Mouse (Mus musculus): ENCODE data around the gene Uchl3. TPM values are rescaled to one million over a fixed set of nuclear protein-coding genes. Genes with fewer than 3 reads are reported as not detected.

The Uchl3 gene
- polyA plus RNA-seq, 1 experiment from 2014 or later, result 119 TPM

DNA sequence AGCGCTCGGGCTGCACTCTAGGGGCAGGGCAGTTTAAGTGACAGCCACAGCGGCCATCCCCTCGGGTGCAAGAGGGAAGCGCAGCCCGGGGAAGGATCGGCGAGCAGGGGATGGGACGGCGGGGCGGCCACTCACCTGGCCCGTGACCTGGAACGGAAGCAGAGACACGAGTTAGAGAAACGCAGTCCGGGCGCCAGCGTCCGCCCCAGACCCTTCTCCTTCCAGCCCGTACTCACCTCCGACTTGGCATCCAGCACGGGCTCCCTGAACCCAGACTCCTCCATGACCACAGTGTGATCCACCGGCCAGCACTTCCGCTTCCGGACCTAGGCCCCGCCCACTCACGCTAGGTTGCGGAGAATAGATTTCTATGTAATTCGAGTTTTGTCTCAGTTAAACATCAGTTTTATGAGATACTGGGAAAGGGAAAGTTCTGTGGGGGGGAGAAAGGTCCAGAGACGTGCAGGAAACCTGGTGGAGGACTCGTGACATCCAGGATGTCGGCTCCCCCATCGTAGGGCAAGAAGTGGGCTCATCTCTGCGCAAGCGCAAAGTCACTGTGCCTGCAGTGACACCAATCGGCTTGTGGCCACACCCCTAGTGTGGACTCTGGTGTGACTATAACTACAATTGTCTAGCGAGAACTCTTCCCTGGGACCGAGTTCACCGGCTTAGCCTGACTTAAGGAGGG is 13.5 kb upstream of the Uchl3 start, which contains the start of gene Commd6:
Gene Commd6, minus strand, starts transcription at position 534 of the 691 bp plus-strand sequence.
- WGBS (ENCODE audit: insufficient replicate concordance), result under 1% methylated on average over 39 of the region's 39 CpGs
- Histone ChIP-seq H3K4me2 (peak within 1 kb of the TSS; percentile 81), H3K27ac (peak within 1 kb of the TSS; percentile 67), H3K27me3 (replicated peaks) (no peaks in the 10 kb centered on the region), H3K9ac (peak within 1 kb of the TSS; percentile 78), H3K4me1 (peaks cover 12% of the 10 kb centered on the region), H3K36me3 (peaks cover 5% of the 10 kb centered on the region; the same call in 1 of the 2 replicates), H3K4me3 (peak within 1 kb of the TSS; percentile 79), H3K9me3 (replicated peaks) (no peaks in the 10 kb centered on the region)
- peak; percentile 98 for ATAC-seq

DNA sequence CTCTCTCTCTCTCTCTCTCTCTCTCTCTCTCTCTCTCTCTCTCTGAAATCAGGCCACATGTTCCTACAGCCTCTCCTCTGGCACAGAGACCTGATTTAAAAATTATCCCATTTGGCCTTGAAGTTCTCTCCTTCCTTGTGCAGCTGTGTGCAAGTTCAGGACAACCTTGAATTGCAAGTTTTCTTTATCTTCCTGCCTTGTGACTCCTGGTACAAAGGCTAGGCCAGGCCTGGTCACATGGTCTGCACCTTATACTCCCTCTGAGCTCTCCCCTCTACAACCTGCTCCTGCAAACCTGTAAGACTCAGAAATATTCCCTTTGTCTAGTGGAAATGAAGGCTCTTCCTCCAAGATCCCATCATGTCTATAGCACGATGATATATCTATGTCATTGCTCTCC is 8.8 kb upstream of the Uchl3 start:
- Histone ChIP-seq H3K27ac (no peak overlapping the region), H3K4me1 (no peaks in the 10 kb centered on the region; the same call in 1 of the 2 replicates), H3K9me3 (replicated peaks) (no peaks in the 10 kb centered on the region), H3K4me3 (no peak overlapping the region), H3K36me3 (no peaks in the 10 kb centered on the region), H3K4me2 (no peak overlapping the region), H3K9ac (no peak overlapping the region), H3K27me3 (replicated peaks) (no peaks in the 10 kb centered on the region)
- ATAC-seq, result no peak
- 71% methylated on average over 1 of the region's 1 CpGs for WGBS (ENCODE audit: insufficient replicate concordance)

DNA sequence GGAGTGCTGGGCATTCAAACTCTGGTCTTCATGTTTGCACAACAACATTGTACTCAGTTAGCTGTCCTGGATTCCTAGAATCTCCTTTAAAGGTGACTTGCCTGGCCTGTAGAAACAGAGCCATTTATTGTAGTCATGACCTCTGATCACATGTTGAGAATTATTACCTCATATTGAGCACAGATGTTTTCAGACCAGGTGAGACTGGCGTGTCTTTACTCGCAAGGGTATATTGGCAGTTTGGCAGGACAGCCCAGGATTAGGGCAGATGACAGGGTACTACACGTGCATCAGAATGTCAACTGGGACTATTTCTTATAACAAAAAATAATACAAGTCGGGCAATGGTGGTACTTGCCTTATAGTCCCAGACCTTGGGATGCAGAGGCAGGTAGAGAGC is 3.2 kb upstream of the Uchl3 start:
- Histone ChIP-seq H3K9ac (no peak overlapping the region), H3K4me1 (peaks cover 12% of the 10 kb centered on the region), H3K27me3 (replicated peaks) (no peaks in the 10 kb centered on the region), H3K4me2 (no peak overlapping the region), H3K27ac (no peak overlapping the region), H3K9me3 (replicated peaks) (no peaks in the 10 kb centered on the region), H3K36me3 (no peaks in the 10 kb centered on the region), H3K4me3 (no peak overlapping the region)
- no peak for ATAC-seq
- whole genome bisulfite sequencing (ENCODE audit: insufficient replicate concordance), result 72% methylated on average over 4 of the region's 4 CpGs

DNA sequence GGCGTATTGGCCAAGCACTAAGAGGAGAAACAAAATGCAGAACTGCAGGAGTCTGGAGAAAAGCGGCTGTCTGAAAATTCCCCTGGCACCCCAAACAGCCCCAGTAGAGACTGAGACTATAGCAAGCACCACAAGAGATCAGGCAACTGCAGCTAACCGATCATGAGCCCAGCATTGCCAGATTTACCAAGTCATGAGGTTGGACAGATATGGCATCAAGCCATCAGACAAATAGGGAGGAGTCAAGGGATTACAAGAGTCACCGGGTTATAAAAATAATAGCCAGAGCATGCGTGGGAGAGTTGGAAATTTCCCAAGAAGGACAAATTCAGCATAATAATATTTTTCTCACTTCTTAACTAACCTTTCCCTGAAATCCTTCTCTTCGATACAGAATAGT is 1.2 kb upstream of the Uchl3 start:
- no peak overlapping the region for H3K9ac ChIP-seq
- no peaks in the 10 kb centered on the region for H3K27me3 ChIP-seq (replicated peaks)
- no peak overlapping the region for H3K4me2 ChIP-seq
- H3K4me1 ChIP-seq, result peaks cover 22% of the 10 kb centered on the region
- 86% methylated on average over 6 of the region's 6 CpGs for WGBS (ENCODE audit: insufficient replicate concordance)
- no peak overlapping the region for H3K4me3 ChIP-seq
- no peak overlapping the region for H3K27ac ChIP-seq
- H3K36me3 ChIP-seq, result no peaks in the 10 kb centered on the region
- ATAC-seq, result no peak
- H3K9me3 ChIP-seq (replicated peaks), result no peaks in the 10 kb centered on the region

DNA sequence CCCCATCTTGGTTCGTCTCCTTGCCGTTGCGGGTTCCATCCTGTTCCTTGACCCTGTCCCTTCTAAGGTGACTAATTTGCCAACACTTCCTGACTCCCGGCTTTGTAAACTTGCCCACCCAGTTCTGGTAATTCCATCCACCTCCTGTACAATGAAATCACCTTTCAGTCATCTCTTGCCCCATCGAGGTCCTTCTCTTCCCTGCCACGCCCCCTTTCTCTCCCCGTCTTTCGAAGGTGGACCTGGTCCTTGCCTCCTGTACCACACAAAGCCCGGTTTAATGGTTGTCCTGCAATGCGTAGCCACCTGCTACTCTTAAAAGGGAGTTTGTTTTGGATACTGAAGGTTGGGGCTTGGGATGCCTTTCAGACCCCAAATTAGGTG is 751 bp downstream of the Uchl3 start:
- peaks cover 6% of the 10 kb centered on the region for H3K36me3 ChIP-seq
- peak overlapping the region; percentile 93 for H3K4me3 ChIP-seq
- no peak overlapping the region for H3K27ac ChIP-seq
- peak overlapping the region; percentile 98 for H3K4me2 ChIP-seq
- no peaks in the 10 kb centered on the region for H3K9me3 ChIP-seq (replicated peaks)
- WGBS (ENCODE audit: insufficient replicate concordance), result 1% methylated on average over 10 of the region's 10 CpGs
- no peaks in the 10 kb centered on the region for H3K27me3 ChIP-seq (replicated peaks)
- H3K4me1 ChIP-seq, result peaks cover 22% of the 10 kb centered on the region
- H3K9ac ChIP-seq, result peak overlapping the region; percentile 83
- ATAC-seq, result peak; percentile 28

DNA sequence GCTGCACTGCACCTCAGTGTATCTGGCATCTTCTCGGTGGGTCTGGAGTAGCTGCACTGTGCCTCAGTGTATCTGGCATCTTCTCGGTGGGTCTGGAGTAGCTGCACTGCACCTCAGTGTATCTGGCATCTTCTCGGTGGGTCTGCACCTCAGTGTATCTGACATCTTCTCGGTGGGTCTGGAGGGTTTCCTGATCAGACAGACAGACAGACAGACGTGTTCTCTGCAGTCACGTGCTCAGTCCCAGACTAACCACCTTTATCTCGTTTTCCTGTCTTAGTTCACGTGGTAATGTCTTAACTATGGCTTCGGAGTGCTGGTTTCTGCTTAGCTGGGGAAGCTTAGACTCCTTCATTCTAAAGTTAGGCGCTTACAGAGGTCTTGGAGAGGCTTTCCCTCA is 2.5 kb downstream of the Uchl3 start:
- ATAC-seq, result no peak
- 0 out of 2 replicates have a peak overlapping the region, but pooled peaks have one; percentile 14 for H3K4me2 ChIP-seq
- H3K27ac ChIP-seq, result no peak overlapping the region
- no peak overlapping the region for H3K4me3 ChIP-seq
- H3K4me1 ChIP-seq, result peaks cover 22% of the 10 kb centered on the region
- H3K27me3 ChIP-seq (replicated peaks), result no peaks in the 10 kb centered on the region
- WGBS (ENCODE audit: insufficient replicate concordance), result 27% methylated on average over 10 of the region's 10 CpGs
- H3K9me3 ChIP-seq (replicated peaks), result no peaks in the 10 kb centered on the region
- no peak overlapping the region for H3K9ac ChIP-seq
- H3K36me3 ChIP-seq, result peaks cover 13% of the 10 kb centered on the region

DNA sequence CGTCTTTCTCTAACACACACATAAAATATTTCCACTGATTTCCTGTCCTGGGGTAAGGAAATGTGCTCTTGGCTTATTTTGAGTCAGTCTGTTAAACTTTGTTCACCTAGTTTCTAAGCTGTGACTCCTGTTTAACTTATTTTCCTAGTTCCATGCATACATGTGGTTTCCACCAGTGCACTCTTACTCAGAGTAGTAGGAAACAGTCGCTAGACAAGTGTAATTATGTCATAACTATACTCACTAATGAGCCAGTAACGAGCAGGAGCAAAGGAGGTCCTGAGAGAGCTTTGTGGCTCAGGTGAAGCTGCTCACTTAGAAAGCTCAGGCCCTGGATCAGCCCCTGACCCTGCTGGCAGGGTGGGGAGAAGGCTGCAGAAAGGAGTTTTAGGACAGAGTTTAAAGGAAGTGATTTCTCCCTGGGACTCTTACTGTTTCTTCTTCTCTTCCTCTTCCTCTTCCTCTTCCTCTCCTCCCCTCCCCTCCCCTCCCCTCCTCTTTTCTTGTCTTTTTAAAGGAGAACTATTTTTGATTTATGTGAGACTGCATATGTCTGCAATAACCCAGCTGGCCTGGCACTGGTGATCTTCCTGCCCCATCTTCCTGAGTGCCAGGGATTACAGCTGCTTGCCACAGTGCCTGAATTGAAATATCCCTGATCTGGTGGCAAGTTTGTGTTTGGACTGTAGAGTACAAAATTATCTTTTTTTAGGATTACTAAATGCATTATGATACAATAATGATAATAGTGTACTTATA is 8.1 kb downstream of the Uchl3 start:
- ATAC-seq, result no peak
- no peak overlapping the region for H3K4me3 ChIP-seq
- 62% methylated on average over 3 of the region's 3 CpGs for WGBS (ENCODE audit: insufficient replicate concordance)

DNA sequence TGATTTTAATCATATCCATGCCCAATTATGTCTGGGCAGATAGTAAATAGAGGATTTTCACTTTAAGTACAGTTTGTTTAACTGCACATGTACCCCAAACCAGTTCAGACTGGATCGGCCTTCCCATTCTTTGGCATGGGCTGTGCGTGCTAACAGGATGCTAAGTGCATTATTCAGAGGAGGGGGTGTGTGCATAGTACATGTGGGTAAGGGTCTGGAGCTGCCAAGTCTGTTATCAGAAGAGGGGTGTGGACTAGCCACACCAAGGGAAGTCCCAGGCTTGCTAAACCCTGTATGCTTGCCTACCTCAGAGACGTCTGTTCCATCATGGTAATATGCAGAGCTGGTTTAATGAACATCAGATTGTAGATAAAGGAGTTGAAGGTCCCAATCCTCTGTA is 10.5 kb downstream of the Uchl3 start:
- no peaks in the 10 kb centered on the region for H3K4me1 ChIP-seq
- H3K27me3 ChIP-seq (replicated peaks), result no peaks in the 10 kb centered on the region
- H3K9me3 ChIP-seq (replicated peaks), result no peaks in the 10 kb centered on the region
- WGBS (ENCODE audit: insufficient replicate concordance), result 67% methylated on average over 3 of the region's 3 CpGs
- no peak overlapping the region for H3K4me3 ChIP-seq
- ATAC-seq, result no peak
- H3K27ac ChIP-seq, result no peak overlapping the region
- peaks cover 28% of the 10 kb centered on the region for H3K36me3 ChIP-seq
- H3K9ac ChIP-seq, result no peak overlapping the region
- H3K4me2 ChIP-seq, result no peak overlapping the region

More for the DNA sequence above, 8.1 kb downstream of the Uchl3 start:
- no peak overlapping the region for H3K9ac ChIP-seq
- H3K4me2 ChIP-seq, result no peak overlapping the region
- H3K36me3 ChIP-seq, result peaks cover 21% of the 10 kb centered on the region
- H3K4me1 ChIP-seq, result no peaks in the 10 kb centered on the region
- no peak overlapping the region for H3K27ac ChIP-seq
- no peaks in the 10 kb centered on the region for H3K27me3 ChIP-seq (replicated peaks)
- no peaks in the 10 kb centered on the region for H3K9me3 ChIP-seq (replicated peaks)

DNA sequence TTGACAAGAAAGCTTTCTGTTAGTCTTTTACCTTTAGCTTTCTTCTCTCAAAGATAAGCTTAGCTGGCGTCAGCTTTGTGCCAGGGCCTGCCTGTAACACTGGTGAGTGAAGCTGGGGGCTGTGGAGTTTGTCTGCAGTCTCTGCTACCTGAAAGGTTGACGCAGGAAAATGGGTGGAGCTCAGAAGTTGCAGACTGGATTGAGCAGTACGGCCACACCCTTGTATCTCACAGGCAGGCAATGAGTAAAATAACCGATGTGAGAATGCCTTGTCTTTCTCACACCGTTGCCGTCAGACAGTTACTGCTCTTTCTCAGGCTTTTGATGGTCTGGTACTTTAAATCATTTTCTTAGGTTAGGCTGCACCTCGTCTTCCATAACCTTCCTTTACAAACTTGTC is 12.3 kb downstream of the Uchl3 start:
- ATAC-seq, result no peak
- Histone ChIP-seq H3K9ac (no peak overlapping the region), H3K4me2 (no peak overlapping the region), H3K9me3 (replicated peaks) (no peaks in the 10 kb centered on the region), H3K27ac (no peak overlapping the region), H3K4me3 (no peak overlapping the region), H3K27me3 (replicated peaks) (no peaks in the 10 kb centered on the region), H3K4me1 (no peaks in the 10 kb centered on the region), H3K36me3 (peaks cover 35% of the 10 kb centered on the region)
- 75% methylated on average over 7 of the region's 7 CpGs for WGBS (ENCODE audit: insufficient replicate concordance)

DNA sequence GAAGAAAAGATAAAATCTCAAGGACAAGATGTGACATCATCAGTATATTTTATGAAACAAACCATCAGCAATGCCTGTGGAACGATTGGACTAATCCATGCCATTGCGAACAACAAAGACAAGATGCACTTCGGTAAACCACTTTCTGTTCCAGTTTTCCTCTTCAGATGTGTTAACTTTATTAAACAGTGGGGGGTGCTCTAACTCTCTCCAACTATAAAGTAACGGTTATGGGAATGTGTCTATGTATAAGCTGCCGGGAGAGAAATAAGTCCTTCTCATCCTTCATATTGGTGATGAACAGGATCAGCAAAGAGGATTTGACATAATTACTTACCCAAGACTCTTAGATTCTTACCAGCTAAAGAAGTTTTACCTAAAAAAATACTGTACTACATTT is 12.8 kb downstream of the Uchl3 start:
- Histone ChIP-seq H3K9ac (no peak overlapping the region), H3K27me3 (replicated peaks) (no peaks in the 10 kb centered on the region), H3K9me3 (replicated peaks) (no peaks in the 10 kb centered on the region), H3K4me3 (no peak overlapping the region), H3K4me1 (no peaks in the 10 kb centered on the region), H3K4me2 (no peak overlapping the region), H3K27ac (no peak overlapping the region), H3K36me3 (peaks cover 33% of the 10 kb centered on the region)
- 79% methylated on average over 5 of the region's 5 CpGs for WGBS (ENCODE audit: insufficient replicate concordance)
- no peak for ATAC-seq

DNA sequence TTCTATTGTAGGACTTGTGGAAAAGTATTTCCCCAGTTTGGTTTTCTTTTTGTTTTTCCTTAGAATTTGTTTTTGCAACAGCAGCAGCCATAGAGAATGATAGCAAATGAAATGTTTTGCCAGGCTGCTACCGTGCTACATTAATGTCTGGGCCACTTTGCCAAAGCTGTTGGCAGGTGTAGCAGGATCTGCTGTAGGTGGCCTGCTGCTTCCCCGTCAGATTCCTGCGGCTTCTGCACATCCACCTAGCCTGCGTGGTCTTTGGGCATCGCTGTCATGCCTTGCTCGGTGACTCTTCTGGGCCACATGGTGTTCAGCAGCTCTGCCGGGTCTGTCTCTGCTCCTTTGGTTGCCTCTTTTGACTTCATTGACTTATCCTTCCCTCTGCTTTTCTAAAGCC is 14.9 kb downstream of the Uchl3 start:
- H3K27me3 ChIP-seq (replicated peaks), result no peaks in the 10 kb centered on the region
- no peaks in the 10 kb centered on the region for H3K4me1 ChIP-seq
- no peak overlapping the region for H3K9ac ChIP-seq
- no peak overlapping the region for H3K4me3 ChIP-seq
- H3K27ac ChIP-seq, result no peak overlapping the region
- no peaks in the 10 kb centered on the region for H3K9me3 ChIP-seq (replicated peaks)
- no peak for ATAC-seq
- peaks cover 36% of the 10 kb centered on the region for H3K36me3 ChIP-seq
- no peak overlapping the region for H3K4me2 ChIP-seq
- 83% methylated on average over 7 of the region's 7 CpGs for WGBS (ENCODE audit: insufficient replicate concordance)

DNA sequence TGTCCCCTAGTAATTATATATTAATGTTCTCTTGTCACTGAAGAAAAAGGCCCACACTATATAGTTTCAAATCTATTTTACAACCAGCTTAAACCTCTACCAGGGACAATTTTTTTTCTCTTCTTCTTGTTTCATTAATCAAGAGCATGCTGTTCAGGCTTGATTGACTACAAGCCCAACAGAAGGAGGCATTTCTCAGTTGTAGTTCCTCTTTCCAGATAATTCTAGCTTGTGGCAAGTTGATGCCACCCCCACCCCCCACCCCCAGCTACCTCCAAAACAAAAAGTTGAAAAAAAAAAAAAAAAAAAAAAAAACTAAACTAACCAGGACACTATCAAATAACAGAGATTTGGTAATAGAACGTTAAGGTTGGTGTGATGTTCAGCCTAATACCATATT is 18.5 kb downstream of the Uchl3 start:
- Histone ChIP-seq H3K4me1 (no peaks in the 10 kb centered on the region), H3K9me3 (replicated peaks) (no peaks in the 10 kb centered on the region), H3K4me3 (no peak overlapping the region), H3K27ac (no peak overlapping the region), H3K9ac (no peak overlapping the region), H3K36me3 (peaks cover 41% of the 10 kb centered on the region), H3K4me2 (no peak overlapping the region), H3K27me3 (replicated peaks) (no peaks in the 10 kb centered on the region)
- WGBS (ENCODE audit: insufficient replicate concordance), result 65% methylated on average over 1 of the region's 1 CpGs
- ATAC-seq, result no peak

All from liver, embryonic 12.5 days (tissue).